Mouse (Mus musculus): ENCODE data around the gene Dpp10. TPM values are rescaled to one million over a fixed set of nuclear protein-coding genes. Genes with fewer than 3 reads are reported as not detected.

Gene Dpp10
- polyA plus RNA-seq, 1 experiment from 2014 or later, result 26.0 TPM

DNA sequence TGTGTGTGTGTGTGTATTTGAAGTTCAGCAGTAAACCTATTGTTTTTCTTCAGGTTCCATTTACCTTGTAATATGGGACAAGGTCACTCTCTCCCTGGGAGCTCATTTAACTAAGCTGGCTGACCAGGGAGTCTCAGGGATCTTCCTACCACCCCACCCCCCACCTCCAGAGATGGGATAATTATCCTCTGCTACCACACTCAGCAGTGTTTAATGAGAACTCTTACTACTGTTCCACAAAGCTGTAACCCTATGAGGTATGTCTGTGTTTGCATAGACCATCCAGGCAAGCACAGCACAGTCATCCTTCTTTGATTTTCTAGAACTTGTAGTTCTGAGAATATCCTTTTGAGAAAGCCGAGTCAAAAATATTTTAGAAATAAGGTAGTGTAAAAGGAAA is 471.6 kb downstream of the Dpp10 start:
- no peaks in the 10 kb centered on the region for H3K4me1 ChIP-seq (ENCODE audit: control insufficient read depth, insufficient read depth, low read length)
- no peak for ATAC-seq
- H3K4me2 ChIP-seq (ENCODE audit: low read length), result no peak overlapping the region
- WGBS, result 79% methylated on average over 1 of the region's 1 CpGs
- no peak overlapping the region for H3K9ac ChIP-seq (ENCODE audit: low read depth, low read length)
- H3K4me3 ChIP-seq (ENCODE audit: low read depth, low read length), result no peak overlapping the region
- H3K9me3 ChIP-seq (replicated peaks; ENCODE audit: control insufficient read depth, low read length, poor library complexity, severe bottlenecking), result no peaks in the 10 kb centered on the region
- H3K27ac ChIP-seq (ENCODE audit: low read length), result no peak overlapping the region
- H3K27me3 ChIP-seq (ENCODE audit: control insufficient read depth, insufficient read depth, low read depth, low read length), result no peaks in the 10 kb centered on the region
- no peaks in the 10 kb centered on the region for H3K36me3 ChIP-seq (ENCODE audit: control insufficient read depth, insufficient read depth, low read length)

DNA sequence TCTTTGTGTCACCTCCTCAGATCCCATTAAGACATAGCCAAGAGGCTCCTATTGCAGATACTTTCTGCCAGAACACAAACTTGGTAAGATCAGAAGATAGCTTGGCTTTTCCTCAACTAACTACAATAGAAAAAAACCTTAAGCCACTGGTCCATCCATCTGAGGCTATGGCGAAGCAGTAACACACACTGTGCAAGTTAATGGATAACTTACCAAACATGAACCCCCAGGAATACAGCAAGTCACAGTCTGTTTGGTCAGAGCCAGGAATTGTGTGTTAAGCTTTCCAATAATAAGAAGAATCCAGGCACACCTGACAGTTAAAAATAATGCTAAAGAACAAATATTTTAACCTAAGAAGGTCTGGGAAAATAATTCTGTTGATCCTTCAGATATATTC is 502.9 kb downstream of the Dpp10 start:
- ATAC-seq, result no peak
- H3K4me1 ChIP-seq (ENCODE audit: control insufficient read depth, insufficient read depth, low read length), result no peaks in the 10 kb centered on the region
- WGBS, result 90% methylated on average over 1 of the region's 1 CpGs

DNA sequence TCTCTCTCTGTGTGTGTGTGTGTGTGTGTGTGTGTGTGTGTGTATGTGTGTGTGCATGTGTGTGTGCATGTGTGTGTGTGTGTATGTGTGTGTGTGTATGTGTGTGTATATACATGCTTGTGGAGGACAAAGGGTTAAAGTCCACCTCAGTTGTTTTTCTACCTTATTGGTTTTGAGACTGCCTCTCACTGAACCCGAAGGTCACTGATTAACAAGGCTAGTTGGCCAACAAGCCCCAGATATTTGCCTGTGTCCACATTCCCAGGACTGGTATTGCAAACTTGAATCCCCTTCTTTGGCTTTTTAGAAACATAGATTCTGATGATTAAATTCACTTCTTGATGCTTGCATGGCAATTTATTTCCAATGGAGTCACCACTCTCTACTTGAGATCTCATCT is 577.6 kb downstream of the Dpp10 start:
- 52% methylated on average over 1 of the region's 1 CpGs for WGBS
- ATAC-seq, result no peak
- Histone ChIP-seq H3K4me3 (ENCODE audit: low read depth, low read length) (no peak overlapping the region), H3K9me3 (replicated peaks; ENCODE audit: control insufficient read depth, low read length, poor library complexity, severe bottlenecking) (no peaks in the 10 kb centered on the region), H3K27ac (ENCODE audit: low read length) (no peak overlapping the region), H3K27me3 (ENCODE audit: control insufficient read depth, insufficient read depth, low read depth, low read length) (no peaks in the 10 kb centered on the region), H3K4me2 (ENCODE audit: low read length) (no peak overlapping the region), H3K9ac (ENCODE audit: low read depth, low read length) (no peak overlapping the region), H3K36me3 (ENCODE audit: control insufficient read depth, insufficient read depth, low read length) (no peaks in the 10 kb centered on the region), H3K4me1 (ENCODE audit: control insufficient read depth, insufficient read depth, low read length) (no peaks in the 10 kb centered on the region)

More for the DNA sequence above, 502.9 kb downstream of the Dpp10 start:
- Histone ChIP-seq H3K9me3 (replicated peaks; ENCODE audit: control insufficient read depth, low read length, poor library complexity, severe bottlenecking) (no peaks in the 10 kb centered on the region), H3K27ac (ENCODE audit: low read length) (no peak overlapping the region), H3K4me2 (ENCODE audit: low read length) (no peak overlapping the region), H3K36me3 (ENCODE audit: control insufficient read depth, insufficient read depth, low read length) (no peaks in the 10 kb centered on the region), H3K4me3 (ENCODE audit: low read depth, low read length) (no peak overlapping the region), H3K27me3 (ENCODE audit: control insufficient read depth, insufficient read depth, low read depth, low read length) (no peaks in the 10 kb centered on the region), H3K9ac (ENCODE audit: low read depth, low read length) (no peak overlapping the region)

DNA sequence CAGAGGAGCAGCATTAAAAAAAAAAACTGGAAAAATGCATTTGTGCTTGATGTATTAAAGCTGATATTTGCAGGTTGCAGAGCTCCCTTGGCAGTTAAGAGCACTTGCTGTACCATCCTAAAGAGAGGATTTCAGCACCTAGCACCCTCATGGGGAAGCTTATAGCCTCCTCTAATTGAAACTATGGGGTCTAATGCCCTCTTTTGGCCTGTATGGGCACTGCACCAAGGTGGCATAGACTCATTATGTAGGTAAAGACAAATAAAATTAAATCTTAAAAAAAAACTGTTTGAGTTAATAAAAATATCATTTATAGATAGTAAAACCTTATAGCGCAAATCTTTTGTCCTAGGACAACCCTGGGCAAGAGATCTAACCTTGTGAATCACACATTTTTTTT is 631.2 kb downstream of the Dpp10 start:
- Histone ChIP-seq H3K4me2 (ENCODE audit: low read length) (no peak overlapping the region), H3K27ac (ENCODE audit: low read length) (no peak overlapping the region), H3K9ac (ENCODE audit: low read depth, low read length) (no peak overlapping the region), H3K9me3 (replicated peaks; ENCODE audit: control insufficient read depth, low read length, poor library complexity, severe bottlenecking) (no peaks in the 10 kb centered on the region), H3K4me3 (ENCODE audit: low read depth, low read length) (no peak overlapping the region), H3K27me3 (ENCODE audit: control insufficient read depth, insufficient read depth, low read depth, low read length) (no peaks in the 10 kb centered on the region), H3K36me3 (ENCODE audit: control insufficient read depth, insufficient read depth, low read length) (no peaks in the 10 kb centered on the region), H3K4me1 (ENCODE audit: control insufficient read depth, insufficient read depth, low read length) (no peaks in the 10 kb centered on the region)
- 60% methylated on average over 1 of the region's 1 CpGs for WGBS
- no peak for ATAC-seq

DNA sequence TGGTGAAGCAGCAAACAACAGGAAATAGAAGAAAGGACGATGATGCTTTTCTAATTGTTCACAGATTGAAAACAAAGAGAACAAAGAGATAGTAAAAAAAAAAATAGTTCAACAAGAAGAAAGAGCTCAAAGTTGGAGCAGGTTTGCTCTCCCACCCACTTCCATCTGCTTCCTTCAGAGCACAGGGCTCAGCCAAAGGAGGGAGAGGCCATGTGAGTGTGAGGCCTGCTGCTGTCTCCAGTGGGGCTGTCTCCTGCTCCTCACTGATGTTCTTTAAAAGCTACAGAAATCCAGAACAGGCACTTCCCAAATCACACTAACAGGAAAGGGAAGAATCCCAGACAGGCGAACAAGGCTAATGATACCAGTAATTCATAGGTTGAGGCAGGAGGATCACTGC is 694.1 kb downstream of the Dpp10 start:
- H3K4me1 ChIP-seq (ENCODE audit: control insufficient read depth, insufficient read depth, low read length), result no peaks in the 10 kb centered on the region
- no peak for ATAC-seq
- no peak overlapping the region for H3K9ac ChIP-seq (ENCODE audit: low read depth, low read length)
- no peak overlapping the region for H3K4me2 ChIP-seq (ENCODE audit: low read length)
- H3K4me3 ChIP-seq (ENCODE audit: low read depth, low read length), result no peak overlapping the region
- no peak overlapping the region for H3K27ac ChIP-seq (ENCODE audit: low read length)
- H3K9me3 ChIP-seq (replicated peaks; ENCODE audit: control insufficient read depth, low read length, poor library complexity, severe bottlenecking), result no peaks in the 10 kb centered on the region
- no peaks in the 10 kb centered on the region for H3K36me3 ChIP-seq (ENCODE audit: control insufficient read depth, insufficient read depth, low read length)
- 82% methylated on average over 2 of the region's 2 CpGs for WGBS
- no peaks in the 10 kb centered on the region for H3K27me3 ChIP-seq (ENCODE audit: control insufficient read depth, insufficient read depth, low read depth, low read length)

DNA sequence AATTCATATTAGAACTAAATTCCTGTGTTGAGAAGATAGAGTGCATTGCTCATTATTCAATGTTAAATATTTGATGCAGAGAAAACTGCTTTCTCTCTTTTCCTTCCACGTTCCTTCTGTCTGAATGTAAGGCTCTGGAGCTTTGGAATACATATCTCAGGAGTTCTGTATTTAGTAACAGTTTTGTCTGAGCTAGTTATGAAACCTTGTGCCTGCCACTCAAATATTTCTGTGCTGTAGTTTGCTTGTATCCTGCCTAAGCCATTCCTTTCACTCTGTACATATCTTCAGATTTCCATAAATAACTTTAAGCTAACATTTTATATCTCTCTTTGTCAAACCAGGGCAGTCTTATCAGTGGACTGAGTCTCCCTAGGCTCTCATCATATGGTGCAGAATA is 707.5 kb downstream of the Dpp10 start:
- Histone ChIP-seq H3K4me3 (ENCODE audit: low read depth, low read length) (no peak overlapping the region), H3K4me1 (ENCODE audit: control insufficient read depth, insufficient read depth, low read length) (no peaks in the 10 kb centered on the region), H3K27ac (ENCODE audit: low read length) (no peak overlapping the region), H3K9ac (ENCODE audit: low read depth, low read length) (no peak overlapping the region), H3K36me3 (ENCODE audit: control insufficient read depth, insufficient read depth, low read length) (no peaks in the 10 kb centered on the region), H3K27me3 (ENCODE audit: control insufficient read depth, insufficient read depth, low read depth, low read length) (no peaks in the 10 kb centered on the region), H3K9me3 (replicated peaks; ENCODE audit: control insufficient read depth, low read length, poor library complexity, severe bottlenecking) (no peaks in the 10 kb centered on the region), H3K4me2 (ENCODE audit: low read length) (no peak overlapping the region)
- WGBS, result 74% methylated on average over 1 of the region's 1 CpGs
- no peak for ATAC-seq

DNA sequence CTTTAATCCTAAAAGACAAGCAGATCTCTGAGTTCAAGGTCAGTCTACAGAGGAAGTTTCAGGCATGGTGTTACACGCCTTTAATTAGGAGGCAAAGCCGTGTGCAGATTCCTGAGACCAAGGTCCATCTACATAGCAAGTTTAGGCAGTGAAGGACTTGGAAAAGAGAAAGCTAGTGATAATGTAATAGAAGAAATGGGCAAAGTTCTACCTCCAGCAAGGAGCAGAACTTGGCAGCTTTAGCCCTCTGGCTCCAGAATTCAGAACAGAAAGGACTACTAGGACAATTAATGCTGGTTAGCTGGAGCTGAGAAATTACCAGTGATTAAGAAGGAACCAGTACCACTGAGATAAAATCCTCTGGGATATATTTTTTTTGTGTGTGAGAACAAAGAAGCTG is 728.5 kb downstream of the Dpp10 start:
- Histone ChIP-seq H3K27ac (ENCODE audit: low read length) (no peak overlapping the region), H3K4me3 (ENCODE audit: low read depth, low read length) (no peak overlapping the region), H3K36me3 (ENCODE audit: control insufficient read depth, insufficient read depth, low read length) (no peaks in the 10 kb centered on the region), H3K9me3 (replicated peaks; ENCODE audit: control insufficient read depth, low read length, poor library complexity, severe bottlenecking) (no peaks in the 10 kb centered on the region), H3K4me1 (ENCODE audit: control insufficient read depth, insufficient read depth, low read length) (no peaks in the 10 kb centered on the region), H3K9ac (ENCODE audit: low read depth, low read length) (no peak overlapping the region), H3K27me3 (ENCODE audit: control insufficient read depth, insufficient read depth, low read depth, low read length) (no peaks in the 10 kb centered on the region), H3K4me2 (ENCODE audit: low read length) (no peak overlapping the region)
- WGBS, result 91% methylated on average over 2 of the region's 2 CpGs
- ATAC-seq, result no peak
